Mouse (Mus musculus) kidney, postnatal 36 days (tissue): ENCODE results near the gene Bcat2.

Experiments
- DNase-seq, 2 experiments: peaks; one replicate each; pipeline ENCODE4 v3.0.0; 2021 to 2022; ENCODE audit warnings: mixed read lengths in 2 of 2

Gene Bcat2

GRCm38 (mm10) chr7:45587631-45588592 is 18.0 kb downstream of the Bcat2 start:
- no peak for DNase-seq

GRCm38 (mm10) chr7:45589173-45589572 is 19.2 kb downstream of the Bcat2 start:
- peak; percentile 97 for DNase-seq

- no peak for DNase-seq
Measured at GRCm38 (mm10) chr7:45589898-45590297, 19.9 kb downstream of the Bcat2 start.

DNA sequence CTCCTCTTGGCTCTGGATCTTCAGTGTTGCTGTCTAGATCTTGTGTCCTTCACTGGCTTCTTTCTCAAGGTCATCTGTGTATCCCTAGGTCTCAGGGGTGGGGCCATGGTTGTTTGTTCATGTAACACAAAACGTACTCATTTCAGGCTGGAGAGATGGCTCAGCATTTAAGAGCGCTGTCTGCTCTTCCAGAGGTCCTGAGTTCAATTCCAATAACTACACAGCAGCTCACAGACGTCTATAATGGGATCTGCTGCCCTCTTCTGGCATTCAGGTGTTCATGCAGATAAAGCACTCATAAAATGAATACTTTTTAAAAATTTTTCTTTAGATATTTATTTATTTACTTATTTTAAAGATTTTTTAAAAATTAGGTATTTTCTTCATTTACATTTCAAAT is 20.9 kb downstream of the Bcat2 start:
- DNase-seq, result no peak

DNA sequence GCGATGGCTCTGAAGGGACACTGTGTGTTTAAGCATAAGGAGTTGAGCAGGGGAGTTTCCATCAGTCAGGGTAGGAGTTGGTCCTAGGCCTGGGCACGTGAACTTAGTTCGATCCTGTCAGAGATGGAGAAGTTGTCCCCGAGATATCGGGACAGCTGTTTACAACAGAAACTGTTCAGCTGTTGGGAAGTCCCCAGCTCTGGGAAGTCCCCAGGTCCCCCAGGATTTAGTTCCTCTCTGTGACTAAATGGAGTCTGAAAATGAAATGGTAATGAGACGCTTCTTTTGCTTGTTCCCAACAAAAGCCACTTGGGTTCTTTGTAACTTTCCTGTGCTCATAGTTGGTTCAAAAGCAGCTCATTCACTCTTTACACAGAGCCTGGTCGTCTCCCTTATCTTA is 21.9 kb downstream of the Bcat2 start:
- DNase-seq, result no peak

DNA sequence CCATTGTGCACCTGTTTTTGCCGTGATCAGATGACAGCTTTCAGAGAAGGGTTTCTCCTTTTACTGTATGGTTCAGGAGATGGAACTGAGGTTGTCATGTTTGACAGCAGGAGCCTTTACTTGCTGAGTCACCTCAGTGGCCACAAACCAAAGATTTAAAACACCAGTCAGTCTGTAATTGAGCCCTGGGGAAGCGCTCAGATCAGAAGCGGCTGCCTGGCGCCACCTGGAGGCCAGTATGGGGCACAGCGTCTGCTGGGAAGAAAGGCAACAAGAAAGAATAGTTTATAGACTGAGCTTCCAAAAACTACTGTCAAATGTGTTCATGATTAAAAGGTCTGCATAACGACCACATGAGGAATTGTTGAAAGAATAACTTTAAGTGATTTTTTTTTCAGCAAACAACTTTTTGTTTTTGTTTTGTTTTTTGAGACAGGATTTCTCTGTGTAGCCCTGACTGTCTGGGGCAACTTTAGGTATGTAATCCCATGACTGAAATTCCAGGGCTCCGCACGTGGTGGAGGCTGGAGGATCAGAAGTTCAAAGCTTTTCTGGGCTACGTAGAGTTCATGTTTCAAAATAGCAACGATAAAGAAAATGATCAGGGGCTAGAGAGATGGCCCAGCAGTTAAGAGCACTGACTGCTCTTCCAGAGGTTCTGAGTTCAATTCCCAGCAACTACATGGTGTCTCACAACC is 23.3 kb downstream of the Bcat2 start:
- DNase-seq, result peak; percentile 73 to 86

DNA sequence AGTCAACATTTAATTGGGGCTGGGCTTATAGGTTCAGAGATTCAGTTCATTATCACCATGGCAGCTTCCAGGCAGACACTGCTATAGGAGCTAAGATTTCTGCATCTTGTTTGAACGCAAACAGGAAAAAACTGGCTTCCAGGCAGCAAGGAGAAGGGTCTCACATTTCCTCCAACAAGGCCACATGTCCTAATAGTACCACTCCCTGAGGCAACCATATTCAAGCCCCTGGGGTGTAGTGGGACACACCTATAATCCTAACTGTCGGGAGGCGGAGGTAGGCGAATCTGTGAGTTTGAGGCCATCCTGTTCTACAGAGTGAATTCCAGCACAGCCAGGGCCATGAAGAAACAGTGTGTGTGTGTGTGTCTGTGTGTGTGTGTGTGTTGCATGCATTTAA is 25.2 kb downstream of the Bcat2 start:
- DNase-seq, result no peak

DNA sequence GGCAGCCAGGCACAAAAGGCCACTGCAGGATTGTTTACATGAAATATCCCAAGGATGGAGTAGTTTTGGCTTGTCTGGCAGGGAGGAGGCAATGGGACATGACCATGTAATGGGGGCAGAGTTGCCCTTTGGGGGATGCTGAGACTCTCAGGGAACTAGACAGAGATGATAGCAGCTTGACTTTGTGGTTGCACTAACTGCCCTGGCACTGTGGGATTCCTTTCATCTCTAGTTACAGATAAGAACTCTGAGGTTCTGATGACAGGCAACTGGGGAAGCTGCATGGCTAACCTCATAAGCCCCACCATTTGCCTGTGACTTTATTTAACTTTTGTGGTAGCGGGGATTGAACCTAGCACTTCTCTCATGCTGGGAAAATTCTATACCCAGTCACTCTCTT is 26.2 kb downstream of the Bcat2 start:
- no peak for DNase-seq

DNA sequence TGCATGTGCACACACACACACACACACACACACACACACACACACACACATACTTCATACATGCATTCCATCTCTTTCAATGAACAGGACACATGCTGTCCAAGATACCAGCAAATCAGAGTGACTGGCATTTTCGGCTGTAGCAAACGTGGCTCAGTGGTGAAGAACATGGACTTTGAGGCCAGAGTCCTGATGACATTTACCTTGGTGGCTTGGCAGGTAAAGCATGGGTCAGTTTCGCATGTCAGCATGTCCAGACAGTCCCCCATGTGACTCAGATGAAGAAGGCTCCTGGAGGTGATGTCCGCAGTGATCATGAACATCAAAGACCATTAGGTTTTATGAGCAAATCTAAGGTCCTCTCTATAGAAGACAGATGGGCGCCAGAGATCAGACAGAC is 27.1 kb downstream of the Bcat2 start:
- no peak for DNase-seq

DNA sequence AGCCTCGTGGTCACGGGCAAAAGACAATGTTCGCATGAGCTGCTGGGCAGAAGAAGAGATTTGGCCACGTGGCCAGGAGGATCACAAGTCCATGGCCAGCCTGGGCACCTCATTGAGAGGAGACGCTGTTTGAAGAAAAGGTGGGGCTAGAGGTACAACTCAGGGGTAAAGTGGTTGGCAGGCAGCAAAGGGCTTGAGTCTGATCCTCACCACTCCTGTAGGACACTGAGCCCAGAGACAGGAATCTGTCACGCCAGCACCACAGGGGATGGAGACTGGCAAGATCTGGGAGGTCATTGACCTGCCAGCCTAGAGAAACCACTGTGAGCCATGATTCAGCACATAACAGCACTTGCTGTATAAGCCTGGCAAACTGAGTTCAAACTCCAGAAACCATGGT is 27.6 kb downstream of the Bcat2 start:
- peak; percentile 66 to 71 for DNase-seq

DNA sequence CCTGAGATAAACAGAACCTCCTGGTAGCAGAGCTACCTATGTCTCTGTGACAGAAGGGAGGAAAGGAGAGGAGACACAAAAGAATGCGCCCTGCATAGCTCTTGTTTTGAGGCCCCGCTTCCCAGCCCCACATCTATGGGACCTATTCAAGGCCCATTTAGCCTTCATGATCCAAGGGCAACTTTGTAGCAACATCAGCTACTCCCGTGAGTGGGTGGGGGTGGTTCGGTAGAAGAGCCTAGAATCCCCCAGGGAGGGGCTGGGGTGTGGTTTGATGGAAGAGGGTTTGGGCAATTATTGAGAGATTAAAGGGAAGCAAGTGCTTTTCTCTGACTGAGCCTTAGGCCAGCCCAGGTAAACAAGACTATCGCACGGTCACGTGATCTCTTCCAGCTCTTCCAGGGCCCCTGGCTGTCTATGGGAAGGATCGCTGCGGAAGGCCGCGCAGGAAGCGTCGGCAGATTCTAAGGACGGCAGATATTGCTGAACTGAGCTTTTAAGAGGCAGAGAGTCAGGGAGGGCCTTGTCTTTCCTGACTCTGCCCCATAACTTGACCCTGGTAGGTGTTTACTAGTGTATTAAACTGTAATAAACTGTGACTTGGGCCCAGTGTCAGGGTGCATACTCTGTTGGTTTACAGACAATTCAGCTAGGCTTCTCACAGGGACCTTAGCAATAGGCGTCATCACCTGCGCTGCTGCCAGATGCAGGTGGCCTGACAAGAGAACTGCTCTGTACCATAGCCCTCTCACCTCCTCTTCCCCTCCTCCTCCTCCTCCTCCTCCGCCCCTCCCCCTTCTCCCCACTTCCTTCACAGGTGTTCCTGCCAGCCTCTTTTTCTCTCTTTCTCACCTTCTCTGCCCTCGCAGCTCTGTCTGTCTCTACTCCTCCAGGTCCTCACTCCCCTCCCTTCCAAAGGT is 29.3 kb downstream of the Bcat2 start:
- DNase-seq, result no peak

DNA sequence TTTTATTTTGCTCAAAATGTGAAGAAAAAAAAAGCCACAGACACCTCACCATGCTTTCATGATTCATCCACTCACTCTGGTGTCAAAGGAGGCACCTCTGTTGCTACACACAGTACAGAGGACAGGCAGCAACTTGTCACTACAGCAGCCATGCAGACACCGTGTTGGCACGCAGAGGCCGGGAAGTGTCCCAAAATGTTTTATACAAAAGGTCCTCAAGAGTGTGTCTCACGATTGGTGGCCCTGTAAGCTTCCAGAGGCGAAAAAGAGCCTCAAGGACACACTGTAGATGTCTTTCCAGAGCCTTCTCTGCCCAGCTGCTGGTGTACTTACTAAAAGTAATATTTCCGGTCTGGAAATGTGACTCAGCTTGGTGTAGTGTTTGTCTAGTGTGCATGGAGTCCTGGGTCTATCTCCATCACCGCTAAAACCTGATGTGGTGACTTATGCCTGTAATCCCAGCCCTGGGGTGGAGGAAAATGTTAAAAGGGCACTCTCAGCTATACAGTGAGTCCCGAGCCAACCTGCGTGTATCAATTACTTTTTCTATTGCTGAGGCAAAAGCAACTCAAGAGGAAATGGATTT is 35.8 kb downstream of the Bcat2 start:
- no peak for DNase-seq

GRCm38 (mm10) chr7:45609511-45609910 is 39.6 kb downstream of the Bcat2 start:
- no peak for DNase-seq

DNA sequence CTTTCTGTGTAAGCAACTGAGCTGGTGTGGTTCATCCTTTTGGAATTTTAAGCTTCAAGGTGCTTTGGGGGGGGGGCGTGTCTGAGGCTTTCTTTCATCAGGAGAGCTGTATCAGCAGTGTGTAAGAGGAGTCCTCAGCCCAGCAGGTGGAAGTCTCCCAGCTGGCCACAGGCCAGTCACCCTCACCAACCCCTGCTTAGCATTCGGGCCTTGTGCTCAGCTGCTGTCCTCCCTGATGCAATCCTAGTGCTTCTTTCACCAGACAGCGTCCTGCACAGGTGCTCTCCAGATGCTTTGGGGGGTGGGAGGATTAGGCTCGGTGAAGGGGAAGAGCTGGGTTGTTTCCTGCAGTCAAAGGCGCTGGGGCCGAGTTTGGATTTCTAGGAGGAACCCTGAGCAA is 46.3 kb downstream of the Bcat2 start:
- DNase-seq, result peak in 1 of 2 experiments; percentile 66

- peak in 1 of 2 experiments; percentile 61 for DNase-seq
Measured at GRCm38 (mm10) chr7:45617042-45617695, 47.2 kb downstream of the Bcat2 start, which contains the start of gene Fut1. Gene Fut1, plus strand, starts transcription at chr7:45617289.

DNA sequence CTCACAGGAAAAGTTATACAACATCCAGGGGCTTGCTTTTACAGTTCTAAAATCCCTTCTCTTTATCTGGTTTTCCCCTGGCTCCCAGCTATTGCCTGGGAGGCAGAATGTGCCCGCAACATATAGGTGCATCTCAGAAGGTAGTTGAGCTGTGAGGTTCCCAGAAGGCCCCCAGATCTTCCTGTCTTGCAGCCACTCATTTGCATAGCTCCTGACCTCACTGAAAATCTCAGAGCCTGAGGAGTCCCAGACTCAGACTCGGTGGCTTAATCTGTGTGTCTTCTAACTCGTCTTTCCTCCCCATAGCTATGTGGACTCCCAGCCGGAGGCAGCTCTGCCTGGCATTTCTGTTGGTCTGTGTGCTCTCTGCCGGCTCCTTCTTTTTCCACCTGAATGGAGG is 48.4 kb downstream of the Bcat2 start:
- DNase-seq, result no peak

GRCm38 (mm10) chr7:45619592-45619991 is 49.6 kb downstream of the Bcat2 start:
- no peak for DNase-seq

GRCm38 (mm10) chr7:45621443-45621842 is 51.5 kb downstream of the Bcat2 start, which contains the start of gene Izumo1:
Gene Izumo1, plus strand, starts transcription at chr7:45621811.
- peak in 1 of 2 experiments; percentile 76 for DNase-seq

DNA sequence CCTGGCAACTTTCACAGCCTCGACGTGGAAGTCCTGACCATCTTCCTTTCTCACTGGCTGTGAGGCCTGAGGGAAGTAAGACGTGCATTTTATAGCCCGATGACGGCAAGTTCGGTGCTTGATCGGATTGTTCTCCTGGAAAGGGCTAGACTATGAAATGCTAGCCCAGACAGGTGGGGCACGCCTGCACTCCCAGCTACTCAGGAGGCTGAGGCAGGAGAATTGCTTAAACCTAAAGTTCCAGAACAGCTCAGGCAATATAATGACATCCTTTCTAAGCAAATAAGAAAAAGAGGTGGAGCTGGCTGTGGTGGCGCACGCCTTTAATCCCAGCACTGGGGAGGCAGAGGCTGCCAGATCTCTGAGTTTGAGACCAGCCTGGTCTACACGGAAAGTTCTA is 53.6 kb downstream of the Bcat2 start:
- no peak for DNase-seq

DNA sequence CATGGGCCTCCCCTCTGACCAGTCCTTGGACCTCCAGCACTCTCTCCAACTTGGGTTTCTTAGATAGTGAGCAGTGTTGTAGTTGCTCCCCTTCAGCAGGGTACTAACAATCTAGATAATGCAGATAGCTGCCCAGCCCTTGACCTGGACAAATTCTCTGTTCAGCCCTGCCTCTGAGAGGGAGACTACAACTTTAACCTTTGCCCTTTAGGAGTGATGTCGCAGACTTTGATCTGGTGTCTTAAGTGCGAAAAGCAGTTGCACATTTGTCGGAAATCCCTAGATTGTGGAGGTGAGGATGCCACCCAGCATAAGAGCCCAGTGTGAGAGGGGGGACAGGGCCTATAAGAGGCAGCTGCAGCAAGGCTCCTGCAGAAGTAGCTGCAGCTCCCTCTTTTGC is 54.8 kb downstream of the Bcat2 start:
- no peak for DNase-seq

GRCm38 (mm10) chr7:45625481-45625880 is 55.5 kb downstream of the Bcat2 start:
- no peak for DNase-seq

DNA sequence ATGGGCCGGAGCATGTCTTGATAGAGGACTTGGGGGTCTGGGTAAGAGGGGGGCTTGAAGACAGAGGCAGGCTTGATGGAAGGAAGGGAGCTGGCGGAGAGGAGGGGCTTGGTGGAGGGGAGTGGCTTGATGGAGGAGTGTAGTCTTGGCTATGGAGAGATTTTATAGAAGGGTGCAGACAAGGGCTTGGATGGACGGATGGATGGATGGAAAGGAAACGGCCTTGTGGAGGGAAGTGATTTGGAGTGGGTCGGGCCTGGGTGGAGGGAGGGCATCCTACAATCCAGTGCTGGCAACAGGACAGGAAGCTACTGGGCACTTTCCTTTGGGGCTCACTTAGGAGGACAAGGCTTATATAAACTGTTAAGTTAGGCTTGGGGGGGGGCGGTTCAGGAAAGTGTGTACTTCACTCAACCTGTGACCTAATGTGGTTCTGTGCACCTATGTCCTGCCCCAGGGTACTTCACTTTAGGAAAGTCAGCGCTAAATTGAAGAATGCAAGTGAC is 56.7 kb downstream of the Bcat2 start:
- no peak for DNase-seq
